ENCODE assay signal across 9 mouse cellular contexts in the genomic region with DNA sequence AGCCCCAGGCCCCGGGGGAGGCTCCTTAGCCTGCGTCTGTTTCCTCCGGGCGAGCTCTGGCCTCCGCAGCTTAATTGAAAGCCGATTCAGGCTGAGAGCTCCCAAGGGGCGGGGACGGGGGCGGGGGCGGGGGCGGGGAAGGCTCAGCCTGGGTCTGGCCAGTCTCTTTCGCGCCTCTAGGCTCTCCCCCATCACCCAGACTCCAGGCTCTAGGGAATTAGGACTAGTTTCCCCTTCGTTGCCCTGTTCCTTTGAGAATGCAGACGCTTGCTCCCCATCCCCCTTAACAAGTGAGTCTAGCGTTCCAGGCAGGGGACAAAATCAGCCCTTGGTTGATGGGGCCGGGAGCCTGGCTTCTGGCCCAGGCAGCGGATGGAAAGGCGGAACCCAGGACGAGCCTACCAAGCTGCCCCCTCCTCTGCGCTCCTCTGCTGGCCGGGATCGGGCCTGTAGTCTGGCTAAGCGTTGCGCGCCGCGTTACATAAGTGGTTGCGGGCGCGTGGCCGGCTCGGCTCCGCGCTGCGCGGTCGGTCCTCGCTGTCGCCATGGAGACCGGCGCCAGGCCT. TPM values are rescaled to one million over a fixed set of nuclear protein-coding genes. Genes with fewer than 3 reads are reported as not detected.
DNase-seq lines count a peak whose midpoint lies in the region; ATAC-seq lines count a peak whose summit lies in the region.
"Had no signal": no experiment of that assay in that cellular context is flagged by ENCODE, and none has a peak within 500 bp of the region (broad histone marks: within the 10 kb centered on the region; RNA-seq: fewer than 3 reads in every experiment).

No protein-coding gene starts in this region.

- WGBS in heart, embryonic 15.5 days, result under 1% methylated on average over 40 of the region's 42 CpGs
- WGBS in hindbrain, embryonic 10.5 days, result under 1% methylated on average over 42 of the region's 42 CpGs
- WGBS in stomach, embryonic 16.5 days, result 2% methylated on average over 42 of the region's 42 CpGs

- no peak overlapping the region for H3K9ac ChIP-seq in heart, embryonic 15.5 days
- no peak overlapping the region for H3K9ac ChIP-seq in stomach, embryonic 16.5 days (ENCODE audit: low read length)

- H3K4me1 ChIP-seq in heart, embryonic 15.5 days (replicated peaks), result peaks cover 17% of the 10 kb centered on the region
- peaks cover 62% of the 10 kb centered on the region for H3K4me1 ChIP-seq in hindbrain, embryonic 10.5 days (replicated peaks)
- H3K4me1 ChIP-seq in stomach, embryonic 16.5 days (ENCODE audit: control insufficient read depth, insufficient read depth, low read length), result peaks cover 7% of the 10 kb centered on the region; the same call in 1 of the 2 replicates

- ATAC-seq in heart, embryonic 15.5 days (replicated peaks; ENCODE audit: insufficient number of reproducible peaks, insufficient read depth, low FRiP score, low read depth), result no peak
- ATAC-seq in stomach, embryonic 16.5 days (ENCODE audit: insufficient read depth, low FRiP score), result no peak
- ATAC-seq in erythroblast, adult 5-6 weeks (replicated peaks; ENCODE audit: low FRiP score, poor library complexity, severe bottlenecking), result no peak

- DNase-seq in heart, postnatal 36 days, result no peak
- DNase-seq in cerebellum, adult 9-11 months, result peak; percentile 91
- peak; percentile 62 for DNase-seq in hindbrain, embryonic 10.5 days (ENCODE audit: low spot score)
- DNase-seq in mesoderm, embryonic 11.5 days (ENCODE audit: low read depth, low spot score), result peak; percentile 43
- DNase-seq in spleen, postnatal 10 days (ENCODE audit: low spot score in 2 of 2), result no peak

- H3K4me2 ChIP-seq in heart, embryonic 15.5 days, result peak overlapping the region; percentile 4; the same call in 1 of the 2 replicates
- peak overlapping the region; percentile 22; the same call in 1 of the 2 replicates for H3K4me2 ChIP-seq in stomach, embryonic 16.5 days (ENCODE audit: low read depth, low read length)

- H3K36me3 ChIP-seq in heart, embryonic 15.5 days, result no peaks in the 10 kb centered on the region
- H3K36me3 ChIP-seq in hindbrain, embryonic 10.5 days, result no peaks in the 10 kb centered on the region
- H3K36me3 ChIP-seq in stomach, embryonic 16.5 days (ENCODE audit: control insufficient read depth, insufficient read depth, low read length), result no peaks in the 10 kb centered on the region

- H3K9me3 ChIP-seq in heart, embryonic 15.5 days (replicated peaks), result no peaks in the 10 kb centered on the region
- no peaks in the 10 kb centered on the region for H3K9me3 ChIP-seq in hindbrain, embryonic 10.5 days
- no peaks in the 10 kb centered on the region for H3K9me3 ChIP-seq in stomach, embryonic 16.5 days (replicated peaks; ENCODE audit: control insufficient read depth, low read length)

- H3K4me3 ChIP-seq in heart, embryonic 15.5 days, result peak overlapping the region; percentile 9; the same call in 1 of the 2 replicates
- H3K4me3 ChIP-seq in hindbrain, embryonic 10.5 days, result peak overlapping the region; percentile 55
- no peak overlapping the region for H3K4me3 ChIP-seq in stomach, embryonic 16.5 days (replicated peaks; ENCODE audit: low read length)
- H3K4me3 ChIP-seq: erythroblast, embryonic 14.5 days had no signal

- H3K27me3 ChIP-seq in heart, embryonic 15.5 days, result peaks cover 89% of the 10 kb centered on the region
- H3K27me3 ChIP-seq in hindbrain, embryonic 10.5 days (ENCODE audit: insufficient read depth, poor library complexity, severe bottlenecking), result peaks cover 90% of the 10 kb centered on the region
- peaks cover 60% of the 10 kb centered on the region for H3K27me3 ChIP-seq in stomach, embryonic 16.5 days (ENCODE audit: control insufficient read depth, insufficient read depth, low read length)

- intact Hi-C loops in heart, postnatal 36 days (cut with DNase I), result no loop called here

- no peak overlapping the region for H3K27ac ChIP-seq in heart, embryonic 15.5 days
- H3K27ac ChIP-seq in hindbrain, embryonic 10.5 days, result peak overlapping the region; percentile 76
- H3K27ac ChIP-seq in stomach, embryonic 16.5 days (ENCODE audit: low read length), result no peak overlapping the region

RNA-seq across cellular contexts. Expression of gene Slc12a5, which starts 10.1 kb away (rescaled TPM):
- polyA plus RNA-seq in heart, embryonic 15.5 days (2015; fragmentation: Nextera tagmentation; extraction: Ambion mirVana), result 0.21 and 0.53 TPM in 2 replicates
- total RNA-seq in heart, postnatal 36 days (2021), result under 1 TPM; 0.33 to 0.87 TPM
- 3.1 and 5.1 TPM in 2 replicates for polyA plus RNA-seq in hindbrain, embryonic 10.5 days (2016; fragmentation: Nextera tagmentation; extraction: Ambion mirVana)
- polyA plus RNA-seq in stomach, embryonic 16.5 days (2015; fragmentation: Nextera tagmentation; extraction: Ambion mirVana), result 0.26 and 0.46 TPM in 2 replicates
- total RNA-seq in erythroblast, adult 5-6 weeks (2015; ENCODE audit: low replicate concordance), result not detected in 2 replicates
- total RNA-seq in erythroblast, adult 5-6 weeks (2017; ENCODE audit: low replicate concordance), result not detected in 2 replicates
- polyA plus RNA-seq: erythroblast, embryonic 14.5 days had no signal

RNA-seq across cellular contexts. Expression of gene Mmp9, which starts 30.1 kb away (rescaled TPM):
- polyA plus RNA-seq in heart, embryonic 15.5 days (2015; fragmentation: Nextera tagmentation; extraction: Ambion mirVana), result 0.81 and 4.5 TPM in 2 replicates
- under 1 TPM; 0.87 to 0.97 TPM for total RNA-seq in heart, postnatal 36 days (2021)
- 0.56 and 1.2 TPM in 2 replicates for polyA plus RNA-seq in hindbrain, embryonic 10.5 days (2016; fragmentation: Nextera tagmentation; extraction: Ambion mirVana)
- 5.4 and 5.5 TPM in 2 replicates for polyA plus RNA-seq in stomach, embryonic 16.5 days (2015; fragmentation: Nextera tagmentation; extraction: Ambion mirVana)
- 73.6 and 120 TPM in 2 replicates for total RNA-seq in erythroblast, adult 5-6 weeks (2015; ENCODE audit: low replicate concordance)
- 31.4 and 35.7 TPM in 2 replicates for total RNA-seq in erythroblast, adult 5-6 weeks (2017; ENCODE audit: low replicate concordance)
- polyA plus RNA-seq: erythroblast, embryonic 14.5 days had no signal

RNA-seq across cellular contexts. Expression of gene Zfp335, which starts 59.2 kb away (rescaled TPM):
- 5.9 and 10.9 TPM in 2 replicates for polyA plus RNA-seq in heart, embryonic 15.5 days (2015; fragmentation: Nextera tagmentation; extraction: Ambion mirVana)
- total RNA-seq in heart, postnatal 36 days (2021), result 10 to 100 TPM in 1 of 2 experiments, 1 to 10 TPM in 1; 8.5 to 10.0 TPM
- 15.3 and 18.4 TPM in 2 replicates for polyA plus RNA-seq in hindbrain, embryonic 10.5 days (2016; fragmentation: Nextera tagmentation; extraction: Ambion mirVana)
- 11.3 and 12.4 TPM in 2 replicates for polyA plus RNA-seq in stomach, embryonic 16.5 days (2015; fragmentation: Nextera tagmentation; extraction: Ambion mirVana)
- 13.4 and 17.9 TPM in 2 replicates for total RNA-seq in erythroblast, adult 5-6 weeks (2015; ENCODE audit: low replicate concordance)
- total RNA-seq in erythroblast, adult 5-6 weeks (2017; ENCODE audit: low replicate concordance), result 9.9 and 10.3 TPM in 2 replicates

Comparison
In these comparisons a context has a peak if more than half of its experiments do, and no peak if none do; other contexts are left out.
1. DNase-seq: peak in cerebellum, adult 9-11 months (single experiment), hindbrain, embryonic 10.5 days (single experiment) and mesoderm, embryonic 11.5 days (single experiment); none in heart, postnatal 36 days (0 of 2) and spleen, postnatal 10 days (0 of 2).